Mouse (Mus musculus): Measurements from ENCODE around the gene Gm20517. TPM values are rescaled to one million over a fixed set of nuclear protein-coding genes. Genes with fewer than 3 reads are reported as not detected.

Gm20517 gene
- polyA plus RNA-seq, 1 experiment from 2014 or later = 1.2 TPM

- H3K9ac ChIP-seq (ENCODE audit: low read depth, low read length) = no peak overlapping the region
- H3K4me2 ChIP-seq (replicated peaks; ENCODE audit: low read depth) = no peak overlapping the region; the same call in 1 of the 2 replicates
- peaks cover under 1% of the 10 kb centered on the region; the same call in 1 of the 2 replicates for H3K36me3 ChIP-seq (ENCODE audit: control insufficient read depth, insufficient read depth)
- ATAC-seq = no peak
- no peak overlapping the region for H3K4me3 ChIP-seq (ENCODE audit: low read depth, low read length)
- no peaks in the 10 kb centered on the region for H3K27me3 ChIP-seq (replicated peaks; ENCODE audit: control insufficient read depth, insufficient read depth, low read length)
- H3K9me3 ChIP-seq (ENCODE audit: control insufficient read depth) = no peaks in the 10 kb centered on the region
- H3K4me1 ChIP-seq (replicated peaks; ENCODE audit: control insufficient read depth, insufficient read depth, low read length) = peaks cover 8% of the 10 kb centered on the region
- WGBS = 87% methylated on average over 8 of the region's 8 CpGs
- no peak for TF ChIP-seq CTCF (IDR thresholded peaks at IDR 0.05; ENCODE audit: low read depth)
- H3K27ac ChIP-seq (ENCODE audit: low read depth, low read length) = no peak overlapping the region
Observed at GRCm38 (mm10) chr17:47689894-47690293, 78.5 kb downstream of the Gm20517 start.

GRCm38 (mm10) chr17:47691650-47692049, 80.3 kb downstream of the Gm20517 start:
- Histone ChIP-seq H3K27ac (ENCODE audit: low read depth, low read length) (no peak overlapping the region), H3K36me3 (ENCODE audit: control insufficient read depth, insufficient read depth) (no peaks in the 10 kb centered on the region), H3K4me1 (replicated peaks; ENCODE audit: control insufficient read depth, insufficient read depth, low read length) (peaks cover 8% of the 10 kb centered on the region), H3K27me3 (replicated peaks; ENCODE audit: control insufficient read depth, insufficient read depth, low read length) (no peaks in the 10 kb centered on the region), H3K9me3 (ENCODE audit: control insufficient read depth) (no peaks in the 10 kb centered on the region), H3K4me2 (replicated peaks; ENCODE audit: low read depth) (no peak overlapping the region), H3K9ac (ENCODE audit: low read depth, low read length) (no peak overlapping the region), H3K4me3 (ENCODE audit: low read depth, low read length) (no peak overlapping the region)
- TF ChIP-seq CTCF (IDR thresholded peaks at IDR 0.05; ENCODE audit: low read depth) = no peak
- no peak for ATAC-seq
- WGBS = 95% methylated on average over 3 of the region's 3 CpGs

GRCm38 (mm10) chr17:47693671-47694441, 82.5 kb downstream of the Gm20517 start:
- Histone ChIP-seq H3K27ac (ENCODE audit: low read depth, low read length) (no peak overlapping the region), H3K9me3 (ENCODE audit: control insufficient read depth) (no peaks in the 10 kb centered on the region), H3K36me3 (ENCODE audit: control insufficient read depth, insufficient read depth) (no peaks in the 10 kb centered on the region; the same call in 1 of the 2 replicates), H3K4me2 (replicated peaks; ENCODE audit: low read depth) (peak overlapping the region; percentile 93), H3K4me1 (replicated peaks; ENCODE audit: control insufficient read depth, insufficient read depth, low read length) (peaks cover 3% of the 10 kb centered on the region; the same call in 1 of the 2 replicates), H3K27me3 (replicated peaks; ENCODE audit: control insufficient read depth, insufficient read depth, low read length) (no peaks in the 10 kb centered on the region), H3K4me3 (ENCODE audit: low read depth, low read length) (peak overlapping the region; percentile 79), H3K9ac (ENCODE audit: low read depth, low read length) (peak overlapping the region; percentile 74; the same call in 1 of the 2 replicates)
- 47% methylated on average over 13 of the region's 13 CpGs for WGBS
- ATAC-seq = no peak
- TF ChIP-seq CTCF (IDR thresholded peaks at IDR 0.05; ENCODE audit: low read depth) = no peak

- 2% methylated on average over 3 of the region's 3 CpGs for WGBS
- Histone ChIP-seq H3K9me3 (ENCODE audit: control insufficient read depth) (no peaks in the 10 kb centered on the region), H3K4me1 (replicated peaks; ENCODE audit: control insufficient read depth, insufficient read depth, low read length) (peaks cover under 1% of the 10 kb centered on the region; the same call in 1 of the 2 replicates), H3K4me2 (replicated peaks; ENCODE audit: low read depth) (peak within 1 kb of the TSS; percentile 93), H3K27ac (ENCODE audit: low read depth, low read length) (peak within 1 kb of the TSS; percentile 35), H3K4me3 (ENCODE audit: low read depth, low read length) (peak within 1 kb of the TSS; percentile 79), H3K36me3 (ENCODE audit: control insufficient read depth, insufficient read depth) (no peaks in the 10 kb centered on the region; the same call in 1 of the 2 replicates), H3K27me3 (replicated peaks; ENCODE audit: control insufficient read depth, insufficient read depth, low read length) (no peaks in the 10 kb centered on the region), H3K9ac (ENCODE audit: low read depth, low read length) (peak within 1 kb of the TSS; percentile 74)
- TF ChIP-seq CTCF (IDR thresholded peaks at IDR 0.05; ENCODE audit: low read depth) = no peak
- no peak for ATAC-seq
Observed at GRCm38 (mm10) chr17:47694442-47694502, 82.9 kb downstream of the Gm20517 start, which contains the start of gene Gm21981. TSS of gene Gm21981 (minus strand) at chr17:47694455.

- TF ChIP-seq CTCF (IDR thresholded peaks at IDR 0.05; ENCODE audit: low read depth) = peak; percentile 90
- WGBS = under 1% methylated on average over 71 of the region's 82 CpGs
- Histone ChIP-seq H3K27ac (ENCODE audit: low read depth, low read length) (peak within 1 kb of the TSS; percentile 35), H3K9ac (ENCODE audit: low read depth, low read length) (peak within 1 kb of the TSS; percentile 74), H3K4me1 (replicated peaks; ENCODE audit: control insufficient read depth, insufficient read depth, low read length) (no peaks in the 10 kb centered on the region), H3K27me3 (replicated peaks; ENCODE audit: control insufficient read depth, insufficient read depth, low read length) (no peaks in the 10 kb centered on the region), H3K36me3 (ENCODE audit: control insufficient read depth, insufficient read depth) (peaks cover 4% of the 10 kb centered on the region; the same call in 1 of the 2 replicates), H3K4me3 (ENCODE audit: low read depth, low read length) (peak within 1 kb of the TSS; percentile 79), H3K9me3 (ENCODE audit: control insufficient read depth) (no peaks in the 10 kb centered on the region), H3K4me2 (replicated peaks; ENCODE audit: low read depth) (peak within 1 kb of the TSS; percentile 93)
- peak; percentile 94 for ATAC-seq
Observed at GRCm38 (mm10) chr17:47694503-47695336, 83.3 kb downstream of the Gm20517 start, which contains the start of gene Prickle4. TSS of gene Prickle4 (minus strand) at chr17:47694736.

- peak overlapping the region; percentile 93 for H3K4me2 ChIP-seq (replicated peaks; ENCODE audit: low read depth)
- no peaks in the 10 kb centered on the region for H3K9me3 ChIP-seq (ENCODE audit: control insufficient read depth)
- peak overlapping the region; percentile 74 for H3K9ac ChIP-seq (ENCODE audit: low read depth, low read length)
- peak overlapping the region; percentile 35; the same call in 1 of the 2 replicates for H3K27ac ChIP-seq (ENCODE audit: low read depth, low read length)
- H3K4me3 ChIP-seq (ENCODE audit: low read depth, low read length) = peak overlapping the region; percentile 79
- 1% methylated on average over 21 of the region's 23 CpGs for whole genome bisulfite sequencing
- TF ChIP-seq CTCF (IDR thresholded peaks at IDR 0.05; ENCODE audit: low read depth) = 0 out of 2 replicates have a peak, but pooled peaks have one; percentile 3
- H3K4me1 ChIP-seq (replicated peaks; ENCODE audit: control insufficient read depth, insufficient read depth, low read length) = no peaks in the 10 kb centered on the region
- ATAC-seq = 0 out of 2 replicates have a peak, but pooled peaks have one; percentile 1
- H3K36me3 ChIP-seq (ENCODE audit: control insufficient read depth, insufficient read depth) = peaks cover 10% of the 10 kb centered on the region; the same call in 1 of the 2 replicates
- no peaks in the 10 kb centered on the region for H3K27me3 ChIP-seq (replicated peaks; ENCODE audit: control insufficient read depth, insufficient read depth, low read length)
Observed at GRCm38 (mm10) chr17:47695337-47695710, 83.9 kb downstream of the Gm20517 start.
